Mouse (Mus musculus) embryonic facial prominence, embryonic 13.5 days (tissue): Measurements from ENCODE around the gene Myh3. TPM values are rescaled to one million over a fixed set of nuclear protein-coding genes. Genes with fewer than 3 reads are reported as not detected.

Experiments
- ATAC-seq: fragments of 200-750 bp; cut with Nextera tagmentation; 2 replicates; pipeline ENCODE4 v1.8.0; 2017; ENCODE audit warnings: low read depth; ENCODE audit not compliant: insufficient number of reproducible peaks, insufficient read depth, low FRiP score, low TSS enrichment
- H3K27ac ChIP-seq: fragments of 300-500 bp; sonication (generic); 2 replicates; pipeline ENCODE4 v1.5.1; 2015; ENCODE audit warnings: moderate library complexity, mild to moderate bottlenecking, inconsistent platforms
- H3K27me3 ChIP-seq: fragments of 300-500 bp; sonication (generic); 2 replicates; pipeline ENCODE4 v1.6.1; 2015; ENCODE audit warnings: mild to moderate bottlenecking, inconsistent platforms
- H3K36me3 ChIP-seq: fragments of 300-500 bp; sonication (generic); 2 replicates; pipeline ENCODE4 v1.6.1; 2015; ENCODE audit warnings: mild to moderate bottlenecking, inconsistent platforms
- H3K4me1 ChIP-seq: fragments of 300-500 bp; sonication (generic); 2 replicates; pipeline ENCODE4 v1.6.1; 2015; ENCODE audit warnings: inconsistent platforms
- H3K4me2 ChIP-seq: fragments of 300-500 bp; sonication (generic); 2 replicates; pipeline ENCODE4 v1.6.1; 2015; ENCODE audit warnings: moderate library complexity, mild to moderate bottlenecking, inconsistent platforms
- H3K4me3 ChIP-seq: fragments of 300-500 bp; sonication (generic); 2 replicates; pipeline ENCODE4 v1.5.1; 2015; ENCODE audit warnings: mild to moderate bottlenecking, inconsistent platforms
- H3K9ac ChIP-seq: fragments of 300-500 bp; sonication (generic); 2 replicates; pipeline ENCODE4 v1.6.1; 2015; ENCODE audit warnings: mild to moderate bottlenecking, inconsistent platforms
- H3K9me3 ChIP-seq: fragments of 300-500 bp; sonication (generic); 2 replicates; pipeline ENCODE4 v1.6.1; 2016; ENCODE audit warnings: inconsistent platforms
- WGBS: fragments of 180-500 bp; shearing (Covaris S2); methylation state at CpG from one replicate; pipeline ENCODE4 v1.1.7; 2015; ENCODE audit warnings: mixed read lengths; 5-methylcytosine and 5-hydroxymethylcytosine counted together
- polyA plus RNA-seq: library from polyadenylated mRNA; unstranded; fragments of >200 nt; fragmentation: Nextera tagmentation; extraction: Ambion mirVana; gene quantifications from 2 replicates; pipeline ENCODE4 v1.2.1, GENCODE M21; 2015

Myh3 gene
- 9.2 and 10.5 TPM in 2 replicates for polyA plus RNA-seq

GRCm38 (mm10) chr11:67078000-67078399 lies at the start of gene Myh3:
TSS of gene Myh3 (plus strand) at chr11:67078300.
- Histone ChIP-seq H3K4me3 (no peak within 1 kb of the TSS), H3K27me3 (peaks cover 7% of the 10 kb centered on the region; the same call in 1 of the 2 replicates), H3K27ac (no peak within 1 kb of the TSS), H3K4me2 (no peak within 1 kb of the TSS), H3K36me3 (no peaks in the 10 kb centered on the region), H3K4me1 (no peaks in the 10 kb centered on the region), H3K9ac (no peak within 1 kb of the TSS), H3K9me3 (no peaks in the 10 kb centered on the region)
- ATAC-seq, result no peak
- 81% methylated on average over 5 of the region's 5 CpGs for WGBS

- Histone ChIP-seq H3K4me3 (no peak overlapping the region), H3K9ac (no peak overlapping the region), H3K4me1 (no peaks in the 10 kb centered on the region), H3K9me3 (no peaks in the 10 kb centered on the region), H3K27ac (no peak overlapping the region), H3K4me2 (no peak overlapping the region), H3K27me3 (no peaks in the 10 kb centered on the region), H3K36me3 (no peaks in the 10 kb centered on the region)
- WGBS, result 54% methylated on average over 16 of the region's 16 CpGs
- ATAC-seq, result no peak
These were observed 47.0 kb upstream of the Myh3 start for GRCm38 (mm10) chr11:67030904-67031602.

- Histone ChIP-seq H3K4me2 (no peak overlapping the region), H3K36me3 (no peaks in the 10 kb centered on the region; the same call in 1 of the 2 replicates), H3K4me3 (no peak overlapping the region), H3K27me3 (no peaks in the 10 kb centered on the region), H3K9ac (no peak overlapping the region), H3K27ac (no peak overlapping the region), H3K9me3 (no peaks in the 10 kb centered on the region), H3K4me1 (no peaks in the 10 kb centered on the region)
- 76% methylated on average over 2 of the region's 2 CpGs for WGBS
- ATAC-seq, result no peak
These were observed 46.5 kb upstream of the Myh3 start for GRCm38 (mm10) chr11:67031603-67031915.

- Histone ChIP-seq H3K27ac (no peak overlapping the region), H3K27me3 (no peaks in the 10 kb centered on the region), H3K36me3 (peaks cover 29% of the 10 kb centered on the region), H3K4me2 (no peak overlapping the region), H3K9me3 (no peaks in the 10 kb centered on the region), H3K9ac (no peak overlapping the region), H3K4me1 (no peaks in the 10 kb centered on the region), H3K4me3 (no peak overlapping the region)
- ATAC-seq, result no peak
- 84% methylated on average over 4 of the region's 4 CpGs for WGBS
These were observed 43.2 kb upstream of the Myh3 start for GRCm38 (mm10) chr11:67034775-67035485.

GRCm38 (mm10) chr11:67036229-67036628 lies 41.9 kb upstream of the Myh3 start:
- H3K36me3 ChIP-seq, result peaks cover 42% of the 10 kb centered on the region
- H3K4me1 ChIP-seq, result no peaks in the 10 kb centered on the region
- no peak overlapping the region for H3K4me3 ChIP-seq
- H3K4me2 ChIP-seq, result no peak overlapping the region
- no peak overlapping the region for H3K27ac ChIP-seq
- H3K27me3 ChIP-seq, result no peaks in the 10 kb centered on the region
- H3K9me3 ChIP-seq, result no peaks in the 10 kb centered on the region
- no peak overlapping the region for H3K9ac ChIP-seq
- ATAC-seq, result no peak
- 78% methylated on average over 6 of the region's 6 CpGs for WGBS

- H3K27ac ChIP-seq, result no peak overlapping the region
- no peak overlapping the region for H3K9ac ChIP-seq
- H3K4me1 ChIP-seq, result no peaks in the 10 kb centered on the region
- no peak for ATAC-seq
- no peaks in the 10 kb centered on the region for H3K9me3 ChIP-seq
- H3K4me2 ChIP-seq, result no peak overlapping the region
- H3K4me3 ChIP-seq, result no peak overlapping the region
- peaks cover 48% of the 10 kb centered on the region for H3K36me3 ChIP-seq
- 94% methylated on average over 9 of the region's 9 CpGs for WGBS
- H3K27me3 ChIP-seq, result no peaks in the 10 kb centered on the region
These were observed 41.2 kb upstream of the Myh3 start for GRCm38 (mm10) chr11:67036892-67037291.

GRCm38 (mm10) chr11:67039799-67040198 lies 38.3 kb upstream of the Myh3 start:
- Histone ChIP-seq H3K9me3 (no peaks in the 10 kb centered on the region), H3K27ac (no peak overlapping the region), H3K27me3 (no peaks in the 10 kb centered on the region), H3K4me1 (no peaks in the 10 kb centered on the region), H3K36me3 (peaks cover 60% of the 10 kb centered on the region), H3K4me3 (no peak overlapping the region), H3K9ac (no peak overlapping the region), H3K4me2 (no peak overlapping the region)
- WGBS, result 91% methylated on average over 3 of the region's 3 CpGs
- no peak for ATAC-seq

GRCm38 (mm10) chr11:67040483-67040882 lies 37.6 kb upstream of the Myh3 start:
- no peaks in the 10 kb centered on the region for H3K27me3 ChIP-seq
- no peak overlapping the region for H3K4me3 ChIP-seq
- H3K4me1 ChIP-seq, result no peaks in the 10 kb centered on the region
- H3K9ac ChIP-seq, result no peak overlapping the region
- WGBS, result 96% methylated on average over 6 of the region's 6 CpGs
- ATAC-seq, result no peak
- no peaks in the 10 kb centered on the region for H3K9me3 ChIP-seq
- no peak overlapping the region for H3K4me2 ChIP-seq
- H3K27ac ChIP-seq, result no peak overlapping the region
- peaks cover 64% of the 10 kb centered on the region for H3K36me3 ChIP-seq

- ATAC-seq, result no peak
- Histone ChIP-seq H3K27me3 (no peaks in the 10 kb centered on the region), H3K9ac (no peak overlapping the region), H3K27ac (no peak overlapping the region), H3K4me2 (no peak overlapping the region), H3K4me1 (no peaks in the 10 kb centered on the region), H3K36me3 (peaks cover 59% of the 10 kb centered on the region), H3K9me3 (no peaks in the 10 kb centered on the region), H3K4me3 (no peak overlapping the region)
- 51% methylated on average over 8 of the region's 8 CpGs for WGBS
These were observed 35.1 kb upstream of the Myh3 start for GRCm38 (mm10) chr11:67043007-67043406.

GRCm38 (mm10) chr11:67044959-67045358 lies 33.1 kb upstream of the Myh3 start:
- H3K27me3 ChIP-seq, result no peaks in the 10 kb centered on the region
- no peak overlapping the region for H3K9ac ChIP-seq
- H3K27ac ChIP-seq, result no peak overlapping the region
- no peak overlapping the region for H3K4me2 ChIP-seq
- no peak overlapping the region for H3K4me3 ChIP-seq
- peaks cover 43% of the 10 kb centered on the region for H3K36me3 ChIP-seq
- no peak for ATAC-seq
- WGBS, result 73% methylated on average over 6 of the region's 6 CpGs
- H3K4me1 ChIP-seq, result no peaks in the 10 kb centered on the region
- H3K9me3 ChIP-seq, result no peaks in the 10 kb centered on the region

GRCm38 (mm10) chr11:67047199-67047598 lies 30.9 kb upstream of the Myh3 start:
- Histone ChIP-seq H3K9ac (no peak overlapping the region), H3K4me1 (no peaks in the 10 kb centered on the region), H3K27me3 (no peaks in the 10 kb centered on the region), H3K36me3 (peaks cover 28% of the 10 kb centered on the region; the same call in 1 of the 2 replicates), H3K9me3 (no peaks in the 10 kb centered on the region), H3K4me3 (no peak overlapping the region), H3K4me2 (no peak overlapping the region), H3K27ac (no peak overlapping the region)
- ATAC-seq, result no peak
- 84% methylated on average over 5 of the region's 5 CpGs for WGBS

GRCm38 (mm10) chr11:67048496-67048895 lies 29.6 kb upstream of the Myh3 start:
- Histone ChIP-seq H3K27me3 (no peaks in the 10 kb centered on the region), H3K36me3 (peaks cover 21% of the 10 kb centered on the region; the same call in 1 of the 2 replicates), H3K4me3 (no peak overlapping the region), H3K9ac (no peak overlapping the region), H3K9me3 (no peaks in the 10 kb centered on the region), H3K4me2 (no peak overlapping the region), H3K27ac (no peak overlapping the region), H3K4me1 (peaks cover 4% of the 10 kb centered on the region)
- ATAC-seq, result no peak
- 88% methylated on average over 8 of the region's 8 CpGs for WGBS
